Mouse (Mus musculus): ENCODE data around the gene Tdrd9. TPM values are rescaled to one million over a fixed set of nuclear protein-coding genes. Genes with fewer than 3 reads are reported as not detected.

Gene Tdrd9
- total RNA-seq, 2 experiments from 2014 or later = 0.39 TPM; not detected in 1

DNA sequence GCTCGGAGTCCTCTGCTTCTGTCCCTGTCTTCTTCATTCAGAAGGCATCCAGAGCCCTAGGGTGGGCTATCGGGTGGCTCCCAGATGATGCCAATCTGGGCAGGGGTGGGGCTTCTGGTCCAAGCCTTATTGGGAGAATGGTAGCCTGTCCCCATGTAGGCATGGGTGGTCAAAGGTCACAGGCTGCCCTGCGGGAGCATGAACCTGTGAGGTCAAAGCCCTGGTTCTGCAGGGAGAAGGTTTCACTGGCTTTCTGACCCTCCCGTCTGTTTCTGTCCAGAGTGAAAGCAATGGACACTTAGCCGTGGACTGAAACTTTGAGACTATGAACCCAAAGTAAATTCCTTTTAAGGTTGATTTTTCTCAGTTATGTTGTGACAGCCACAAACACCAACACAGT, 15.2 kb upstream of the Tdrd9 start:
- intact Hi-C loops (cut with DNase I) = loop anchor here (5.0 kb wide), 1 partner anchor 79 kb away; no protein-coding TSS in a partner anchor
- no peak for DNase-seq (ENCODE audit: low spot score in 2 of 2)

DNA sequence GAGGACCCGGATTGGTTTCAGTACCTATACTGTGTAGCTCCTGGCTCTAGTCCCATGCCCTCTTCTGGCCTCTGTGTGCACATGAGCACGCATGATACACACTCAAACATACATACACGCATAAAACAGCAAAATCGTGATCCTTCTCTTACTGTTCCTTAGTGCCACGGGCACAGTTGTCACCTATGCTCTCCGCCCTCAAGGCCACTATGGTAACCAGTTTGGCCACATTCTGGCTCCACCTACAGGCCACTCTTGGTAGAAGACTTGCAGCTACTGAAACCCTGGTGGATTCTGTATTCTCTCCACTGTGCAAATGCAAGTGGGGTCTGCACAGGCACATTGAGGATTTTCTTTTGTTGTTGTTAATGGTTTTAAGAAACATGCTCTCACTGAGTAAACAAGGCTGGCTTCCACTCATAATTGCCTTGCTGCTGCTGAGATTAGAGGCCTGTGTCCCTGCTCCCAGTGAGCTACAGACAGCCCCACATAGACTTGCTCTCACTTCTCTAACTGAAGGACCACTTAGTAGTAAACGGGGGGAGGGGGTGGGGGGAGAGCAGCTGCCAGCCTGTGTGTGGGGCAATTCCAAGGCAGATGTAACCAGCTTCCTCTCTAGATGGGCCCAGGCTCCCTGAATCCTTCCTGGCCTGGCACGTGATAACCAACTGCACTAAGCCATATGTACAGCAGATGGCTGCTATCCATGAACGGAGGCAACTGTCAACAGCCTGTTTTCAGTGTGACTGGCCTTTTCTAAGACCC, 13.1 kb upstream of the Tdrd9 start:
- intact Hi-C loops (cut with DNase I) = loop anchor here (5.0 kb wide), 1 partner anchor 81 kb away; no protein-coding TSS in a partner anchor
- DNase-seq (ENCODE audit: low spot score in 2 of 2) = peak; percentile 51 to 63

- intact Hi-C loops (cut with DNase I) = no loop called here
- DNase-seq (ENCODE audit: low spot score in 2 of 2) = no peak
These were observed 8.0 kb upstream of the Tdrd9 start for GRCm38 (mm10) chr12:111963339-111963738.

DNA sequence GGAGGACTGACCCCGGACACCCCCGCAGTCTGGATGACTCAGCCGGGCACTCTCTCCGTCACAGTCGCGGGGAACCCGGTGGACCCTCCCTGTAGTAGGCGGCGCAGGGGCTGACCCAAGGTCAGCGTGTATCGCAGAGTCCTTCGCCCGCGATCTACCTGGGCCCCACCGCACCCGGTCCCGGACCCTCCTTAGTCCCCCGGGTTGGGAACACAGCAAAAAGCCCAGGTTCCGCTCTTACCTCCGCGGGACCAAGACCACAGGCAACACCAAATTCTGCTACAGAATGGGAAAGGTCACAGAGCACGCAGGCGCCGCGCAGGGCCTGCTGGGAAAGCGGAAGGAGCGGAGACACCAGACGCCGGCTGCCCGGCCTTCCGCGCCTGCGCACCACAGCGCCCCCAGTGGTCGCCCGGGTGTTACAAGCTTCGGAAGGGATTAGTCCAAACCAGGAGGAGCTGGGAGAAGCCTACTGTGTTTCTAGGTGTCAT, 4.6 kb upstream of the Tdrd9 start, which contains the start of gene Atp5mpl:
Gene Atp5mpl (minus strand): TSS at position 295 of the 491 bp plus-strand sequence.
- peak; percentile 96 to 97 for DNase-seq (ENCODE audit: low spot score in 2 of 2)
- intact Hi-C loops (cut with DNase I) = no loop called here

GRCm38 (mm10) chr12:111970085-111970484, 1.3 kb upstream of the Tdrd9 start:
- intact Hi-C loops (cut with DNase I) = no loop called here
- DNase-seq (ENCODE audit: low spot score in 2 of 2) = no peak

- no peak for DNase-seq (ENCODE audit: low spot score in 2 of 2)
- intact Hi-C loops (cut with DNase I) = no loop called here
These were observed 1.1 kb downstream of the Tdrd9 start for GRCm38 (mm10) chr12:111972504-111972903.

GRCm38 (mm10) chr12:111974578-111974977, 3.2 kb downstream of the Tdrd9 start:
- DNase-seq (ENCODE audit: low spot score in 2 of 2) = no peak
- intact Hi-C loops (cut with DNase I) = no loop called here

- DNase-seq (ENCODE audit: low spot score in 2 of 2) = no peak
- intact Hi-C loops (cut with DNase I) = no loop called here
These were observed 5.8 kb downstream of the Tdrd9 start for GRCm38 (mm10) chr12:111977138-111977537.

DNA sequence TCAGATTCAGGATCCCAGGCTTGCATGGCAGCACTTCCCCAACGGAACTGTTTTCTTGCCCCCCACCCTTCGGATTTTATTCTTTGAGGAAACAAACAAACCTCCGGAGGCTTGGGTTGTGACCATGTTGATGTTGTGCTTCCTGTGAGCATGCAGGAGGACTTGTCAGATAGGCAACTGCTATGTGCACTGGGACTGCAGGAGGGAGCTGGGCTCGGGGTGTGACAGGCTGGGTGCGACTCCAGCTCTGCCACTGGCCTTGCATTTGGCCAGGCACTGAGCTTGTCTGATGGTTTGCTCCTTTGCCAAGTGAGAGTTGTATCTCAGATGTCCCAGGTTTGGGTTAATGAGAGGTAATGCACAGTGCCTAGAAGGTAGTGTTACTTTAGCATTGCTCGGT, 6.9 kb downstream of the Tdrd9 start:
- intact Hi-C loops (cut with DNase I) = no loop called here
- DNase-seq (ENCODE audit: low spot score in 2 of 2) = no peak

DNA sequence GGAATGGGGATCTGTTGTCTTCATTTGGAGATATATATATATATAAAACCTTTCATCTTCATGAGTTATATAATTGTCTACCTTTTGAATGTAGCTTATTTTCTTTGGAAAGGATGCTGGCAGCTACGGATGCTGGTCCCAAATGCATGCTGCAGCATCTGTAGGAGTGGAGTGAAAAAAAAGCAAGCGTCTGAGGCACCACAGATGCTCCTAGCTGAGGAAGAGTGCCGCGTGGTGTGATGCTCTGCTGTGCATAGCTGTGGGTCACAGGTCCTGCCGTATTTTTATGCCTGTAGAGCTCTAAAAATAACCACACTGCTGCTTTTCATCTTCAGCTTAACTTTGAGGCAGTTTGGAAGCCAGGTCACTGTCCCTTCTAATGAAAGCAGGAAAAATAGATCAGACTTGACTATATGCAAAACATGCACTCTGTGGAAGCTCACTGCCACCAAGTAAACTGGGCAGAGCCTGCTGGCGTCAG, 9.6 kb downstream of the Tdrd9 start, which contains the start of gene Rd3l:
Gene Rd3l (minus strand): TSS at position 431 of the 481 bp plus-strand sequence.
- intact Hi-C loops (cut with DNase I) = no loop called here
- DNase-seq (ENCODE audit: low spot score in 2 of 2) = peak in 1 of 2 experiments; percentile 17

- intact Hi-C loops (cut with DNase I) = no loop called here
- no peak for DNase-seq (ENCODE audit: low spot score in 2 of 2)
These were observed 10.5 kb downstream of the Tdrd9 start for GRCm38 (mm10) chr12:111981831-111982230.

DNA sequence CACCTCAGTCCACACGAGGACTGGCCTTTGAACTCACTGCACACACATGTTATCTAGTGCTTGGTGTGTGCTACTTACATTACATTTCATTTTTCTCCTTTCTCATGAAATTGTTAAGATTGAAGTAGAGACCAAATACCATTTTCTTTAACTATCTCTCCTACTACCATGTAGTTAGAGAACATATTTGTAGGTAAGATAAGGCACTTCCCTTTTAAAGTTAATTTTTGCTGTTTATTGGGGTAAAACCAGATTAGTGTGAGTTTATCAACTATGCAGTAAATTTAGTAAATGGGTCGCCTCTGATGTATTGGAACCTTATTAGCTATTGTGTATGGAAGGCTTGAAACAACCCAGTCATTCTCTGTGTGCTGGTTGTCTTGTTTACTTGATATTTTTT, 11.8 kb downstream of the Tdrd9 start:
- DNase-seq (ENCODE audit: low spot score in 2 of 2) = no peak
- intact Hi-C loops (cut with DNase I) = no loop called here

- intact Hi-C loops (cut with DNase I) = no loop called here
- no peak for DNase-seq (ENCODE audit: low spot score in 2 of 2)
These were observed 15.4 kb downstream of the Tdrd9 start for GRCm38 (mm10) chr12:111986756-111987155.

GRCm38 (mm10) chr12:111992626-111993025, 21.3 kb downstream of the Tdrd9 start:
- DNase-seq (ENCODE audit: low spot score in 2 of 2) = no peak

GRCm38 (mm10) chr12:111995161-111995560, 23.8 kb downstream of the Tdrd9 start:
- DNase-seq (ENCODE audit: low spot score in 2 of 2) = no peak
- intact Hi-C loops (cut with DNase I) = no loop called here

More at GRCm38 (mm10) chr12:111992626-111993025, 21.3 kb downstream of the Tdrd9 start:
- intact Hi-C loops (cut with DNase I) = no loop called here

DNA sequence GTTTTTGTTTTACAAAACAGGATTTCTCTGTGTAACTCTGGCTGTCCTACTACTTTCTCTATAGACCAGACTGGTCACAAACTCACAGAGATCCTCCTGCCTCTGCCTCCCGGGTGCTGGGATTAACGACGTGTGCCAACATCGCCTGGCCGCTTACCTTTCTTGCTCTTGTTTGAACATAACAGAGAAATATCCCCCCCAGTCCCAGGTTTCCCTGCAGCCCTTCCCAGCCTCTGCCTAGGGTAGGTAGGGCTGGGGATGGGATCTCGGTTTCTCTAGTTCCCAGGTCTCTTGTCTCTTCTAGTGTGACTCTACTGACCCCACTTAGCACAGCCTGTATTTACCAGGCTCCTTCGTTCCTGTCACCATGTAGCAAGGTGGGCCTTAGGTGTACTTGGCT, 28.4 kb downstream of the Tdrd9 start:
- DNase-seq (ENCODE audit: low spot score in 2 of 2) = no peak
- intact Hi-C loops (cut with DNase I) = loop anchor here (5.0 kb wide), 1 partner anchor 122 kb away; no protein-coding TSS in a partner anchor

- intact Hi-C loops (cut with DNase I) = loop anchor here (5.0 kb wide), 1 partner anchor 124 kb away; no protein-coding TSS in a partner anchor
- DNase-seq (ENCODE audit: low spot score in 2 of 2) = peak; percentile 59 to 73
These were observed 29.9 kb downstream of the Tdrd9 start for GRCm38 (mm10) chr12:112001223-112001622.

DNA sequence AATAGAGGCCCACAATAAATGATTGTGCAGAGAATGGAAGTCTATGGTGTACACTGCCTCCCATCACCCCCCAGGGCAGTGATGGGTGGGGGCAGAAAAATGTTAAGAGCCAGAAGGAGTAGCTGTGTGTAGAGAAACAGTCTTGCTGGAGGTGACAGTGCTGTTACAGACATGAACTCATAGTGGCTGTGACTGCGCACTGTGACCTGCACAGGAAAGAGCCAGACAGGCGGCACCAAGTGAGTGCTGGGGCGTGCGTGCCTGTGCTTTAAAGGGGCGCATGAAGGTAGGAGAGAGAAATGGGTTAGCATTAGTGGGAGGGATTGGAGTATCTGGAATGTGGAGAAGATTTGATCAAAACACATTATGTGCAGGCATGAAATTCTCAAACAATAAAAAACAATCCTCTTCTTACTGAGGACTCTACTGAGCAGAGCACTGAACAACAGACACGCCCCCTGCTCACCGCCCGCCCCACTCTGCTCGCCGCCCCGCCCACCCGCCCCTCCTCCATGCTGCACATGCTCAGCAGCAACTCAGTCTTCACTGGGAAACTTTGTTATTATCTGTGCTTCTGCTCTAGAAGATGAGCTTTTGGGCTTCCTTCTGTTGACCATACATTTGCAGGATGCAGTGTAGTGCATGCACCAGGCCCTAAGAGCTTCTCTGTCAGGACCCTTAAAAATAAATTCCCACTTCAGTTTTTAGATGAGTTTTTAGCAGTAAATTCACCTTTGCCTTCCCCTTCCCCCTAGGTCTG, 41.3 kb downstream of the Tdrd9 start:
- DNase-seq (ENCODE audit: low spot score in 2 of 2) = no peak

DNA sequence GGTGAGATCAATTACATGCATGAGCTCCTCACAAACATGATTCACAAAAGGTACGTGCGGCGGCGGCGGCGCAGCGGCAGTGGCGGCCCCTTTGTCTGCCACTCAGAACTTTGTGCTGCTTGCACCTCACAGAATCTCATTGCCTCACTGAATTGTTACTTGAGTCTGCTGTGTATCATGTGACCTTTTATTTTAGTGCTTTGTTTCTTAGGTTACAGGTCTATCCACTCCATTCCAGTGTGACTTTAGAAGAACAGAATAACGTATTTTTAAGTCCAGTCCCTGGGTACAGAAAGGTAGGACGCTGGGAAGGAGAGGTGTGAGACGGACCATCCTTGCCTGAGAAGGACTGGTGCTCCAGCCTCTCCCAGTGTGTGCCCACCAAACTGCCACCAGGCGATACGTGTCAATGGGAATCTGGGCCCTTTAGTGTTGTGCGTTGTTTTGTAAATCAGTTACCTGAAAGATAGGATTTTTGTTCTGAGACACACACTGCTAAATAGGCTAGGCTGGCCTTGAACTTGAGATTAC, 42.0 kb downstream of the Tdrd9 start:
- intact Hi-C loops (cut with DNase I) = no loop called here
- no peak for DNase-seq (ENCODE audit: low spot score in 2 of 2)

More for the DNA sequence above, 41.3 kb downstream of the Tdrd9 start:
- intact Hi-C loops (cut with DNase I) = no loop called here

DNA sequence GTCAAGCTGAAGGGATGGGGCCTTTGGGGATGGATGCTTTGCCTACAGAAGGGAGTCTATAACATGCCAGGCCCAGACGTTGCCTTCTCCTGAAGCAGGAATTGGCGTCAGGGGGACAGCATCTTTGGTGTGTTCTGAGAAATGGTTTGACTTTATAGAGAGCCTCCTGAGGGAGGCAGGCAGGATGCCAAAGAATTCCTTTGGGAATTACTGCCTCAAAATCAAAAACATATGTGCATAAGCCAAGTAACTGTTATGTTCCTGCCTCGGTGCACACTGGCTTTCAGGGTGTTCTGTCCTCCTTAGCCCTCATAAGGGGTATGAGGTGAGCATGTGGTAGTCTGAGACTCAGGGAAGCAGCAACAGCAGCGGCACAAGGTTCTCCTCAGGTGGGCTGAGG, 45.0 kb downstream of the Tdrd9 start:
- intact Hi-C loops (cut with DNase I) = no loop called here
- DNase-seq (ENCODE audit: low spot score in 2 of 2) = no peak
